Mouse (Mus musculus): Measurements from ENCODE around the gene Zdhhc23.

- no peak for TF ChIP-seq CTCF (IDR thresholded peaks at IDR 0.05; ENCODE audit: low read depth, low read length)
- no peak for TF ChIP-seq POLR2A (IDR thresholded peaks at IDR 0.05; ENCODE audit: extremely low read depth, insufficient read depth, low read length)
These were observed 33.7 kb downstream of the Zdhhc23 start for GRCm38 (mm10) chr16:43945869-43946268.
